Mouse (Mus musculus): ENCODE measurements around the gene Pcdh15. TPM values are rescaled to one million over a fixed set of nuclear protein-coding genes. Genes with fewer than 3 reads are reported as not detected.

Pcdh15 gene
- total RNA-seq, 2 experiments from 2014 or later: 0.37 to 0.39 TPM

GRCm38 (mm10) chr10:73333426-73333825 lies 234.3 kb downstream of the Pcdh15 start:
- no peak for DNase-seq (ENCODE audit: low spot score in 2 of 2)

GRCm38 (mm10) chr10:73379001-73379400 lies 279.9 kb downstream of the Pcdh15 start:
- peak in 1 of 2 experiments; percentile 55 for DNase-seq (ENCODE audit: low spot score in 2 of 2)

GRCm38 (mm10) chr10:73384003-73384402 lies 284.9 kb downstream of the Pcdh15 start:
- no peak for DNase-seq (ENCODE audit: low spot score in 2 of 2)

GRCm38 (mm10) chr10:73400426-73400825 lies 301.3 kb downstream of the Pcdh15 start:
- no peak for DNase-seq (ENCODE audit: low spot score in 2 of 2)

- DNase-seq (ENCODE audit: low spot score in 2 of 2): no peak
Observed at GRCm38 (mm10) chr10:73425408-73425807, 326.3 kb downstream of the Pcdh15 start.

GRCm38 (mm10) chr10:73431345-73431744 lies 332.2 kb downstream of the Pcdh15 start:
- no peak for DNase-seq (ENCODE audit: low spot score in 2 of 2)

GRCm38 (mm10) chr10:73484082-73484481 lies 384.9 kb downstream of the Pcdh15 start:
- no peak for DNase-seq (ENCODE audit: low spot score in 2 of 2)

- DNase-seq (ENCODE audit: low spot score in 2 of 2): no peak
Observed at GRCm38 (mm10) chr10:73491654-73492053, 392.5 kb downstream of the Pcdh15 start.

GRCm38 (mm10) chr10:73514846-73515245 lies 415.7 kb downstream of the Pcdh15 start:
- DNase-seq (ENCODE audit: low spot score in 2 of 2): no peak

- no peak for DNase-seq (ENCODE audit: low spot score in 2 of 2)
Observed at GRCm38 (mm10) chr10:73515742-73516141, 416.6 kb downstream of the Pcdh15 start.

GRCm38 (mm10) chr10:73519438-73519837 lies 420.3 kb downstream of the Pcdh15 start:
- DNase-seq (ENCODE audit: low spot score in 2 of 2): no peak

GRCm38 (mm10) chr10:73552831-73553230 lies 453.7 kb downstream of the Pcdh15 start:
- no peak for DNase-seq (ENCODE audit: low spot score in 2 of 2)

GRCm38 (mm10) chr10:73564216-73564615 lies 465.1 kb downstream of the Pcdh15 start:
- DNase-seq (ENCODE audit: low spot score in 2 of 2): no peak

- DNase-seq (ENCODE audit: low spot score in 2 of 2): no peak
Observed at GRCm38 (mm10) chr10:73574711-73575297, 475.7 kb downstream of the Pcdh15 start.

GRCm38 (mm10) chr10:73667501-73667900 lies 568.4 kb downstream of the Pcdh15 start:
- no peak for DNase-seq (ENCODE audit: low spot score in 2 of 2)

- DNase-seq (ENCODE audit: low spot score in 2 of 2): no peak
Observed at GRCm38 (mm10) chr10:73700519-73701286, 601.6 kb downstream of the Pcdh15 start.

- DNase-seq (ENCODE audit: low spot score in 2 of 2): no peak
Observed at GRCm38 (mm10) chr10:73725566-73726240, 626.6 kb downstream of the Pcdh15 start.

- no peak for DNase-seq (ENCODE audit: low spot score in 2 of 2)
Observed at GRCm38 (mm10) chr10:73733246-73733645, 634.1 kb downstream of the Pcdh15 start.

- DNase-seq (ENCODE audit: low spot score in 2 of 2): no peak
Observed at GRCm38 (mm10) chr10:73749021-73749420, 649.9 kb downstream of the Pcdh15 start.

GRCm38 (mm10) chr10:73753876-73754275 lies 654.7 kb downstream of the Pcdh15 start:
- DNase-seq (ENCODE audit: low spot score in 2 of 2): no peak

- peak in 1 of 2 experiments; percentile 19 for DNase-seq (ENCODE audit: low spot score in 2 of 2)
Observed at GRCm38 (mm10) chr10:73782945-73783344, 683.8 kb downstream of the Pcdh15 start.

GRCm38 (mm10) chr10:73788163-73788562 lies 689.0 kb downstream of the Pcdh15 start:
- DNase-seq (ENCODE audit: low spot score in 2 of 2): no peak
